Mouse (Mus musculus): ENCODE data around the gene Cadm1. TPM values are rescaled to one million over a fixed set of nuclear protein-coding genes. Genes with fewer than 3 reads are reported as not detected.

Cadm1 gene
- total and polyA plus RNA-seq, 3 experiments: 0.14 to 0.31 TPM; not detected in 1

- no peaks in the 10 kb centered on the region for H3K36me3 ChIP-seq (ENCODE audit: control insufficient read depth in 1 of 2, insufficient read depth in 2 of 2, low read length in 2 of 2)
- no peak for TF ChIP-seq BHLHE40 (IDR thresholded peaks at IDR 0.05; ENCODE audit: borderline replicate concordance, low read depth, low read length)
- TF ChIP-seq NRF1 (IDR thresholded peaks at IDR 0.05; ENCODE audit: insufficient read depth, low read depth, low read length, poor library complexity, severe bottlenecking): no peak
- no peak for TF ChIP-seq USF2 (IDR thresholded peaks at IDR 0.05; ENCODE audit: borderline replicate concordance in 1 of 2, insufficient read depth in 1 of 2, low read depth in 1 of 2, low read length in 2 of 2)
- no peak for TF ChIP-seq RCOR1 (IDR thresholded peaks at IDR 0.05; ENCODE audit: low read depth, low read length)
- TF ChIP-seq GATA1 (IDR thresholded peaks at IDR 0.05; ENCODE audit: low read depth, low read length): no peak
- TF ChIP-seq MAX (IDR thresholded peaks at IDR 0.05; ENCODE audit: low read length): no peak
- TF ChIP-seq TAL1 (IDR thresholded peaks at IDR 0.05; ENCODE audit: low read length): no peak
- TF ChIP-seq MAFK (IDR thresholded peaks at IDR 0.05; ENCODE audit: borderline replicate concordance, low read depth, low read length): no peak
- no peak for TF ChIP-seq MYB (IDR thresholded peaks at IDR 0.05; ENCODE audit: low read depth, low read length)
- no peak for TF ChIP-seq CTCF (IDR thresholded peaks at IDR 0.05 in 2 of 3, conservative IDR thresholded peaks at IDR 0.05 in 1 of 3; ENCODE audit: control insufficient read depth in 1 of 3, insufficient read depth in 1 of 3, low read depth in 2 of 3, low read length in 3 of 3, poor library complexity in 1 of 3, severe bottlenecking in 1 of 3)
- no peak for TF ChIP-seq MXI1 (IDR thresholded peaks at IDR 0.05; ENCODE audit: low read depth, low read length)
- TF ChIP-seq ZMIZ1 (IDR thresholded peaks at IDR 0.05; ENCODE audit: low read depth, low read length): no peak
- no peaks in the 10 kb centered on the region for H3K79me2 ChIP-seq (ENCODE audit: control insufficient read depth, insufficient read depth, low read length, poor library complexity)
- no peak for DNase-seq (ENCODE audit: low read depth, low spot score)
- H3K9me3 ChIP-seq (replicated peaks; ENCODE audit: insufficient read depth, low read length): no peaks in the 10 kb centered on the region
- H3K27me3 ChIP-seq (ENCODE audit: control insufficient read depth in 1 of 2, insufficient read depth in 2 of 2, low read length in 2 of 2): no peaks in the 10 kb centered on the region
- no peak overlapping the region for H3K27ac ChIP-seq (ENCODE audit: control insufficient read depth, low read depth, low read length)
- no peak overlapping the region for H3K4me3 ChIP-seq (ENCODE audit: control insufficient read depth in 1 of 2, insufficient read depth in 1 of 2, low read depth in 2 of 2, low read length in 2 of 2)
- H3K4me1 ChIP-seq (ENCODE audit: control insufficient read depth in 1 of 2, insufficient read depth in 2 of 2, low read length in 2 of 2): peaks cover 0 to 4% of the 10 kb centered on the region in 2 experiments; a peak in 1 of 4 replicates
- H3K9ac ChIP-seq (ENCODE audit: control insufficient read depth, low read depth, low read length, poor library complexity, severe bottlenecking): no peak overlapping the region
These were observed 248.5 kb downstream of the Cadm1 start for GRCm38 (mm10) chr9:47778438-47778837.

GRCm38 (mm10) chr9:47779291-47779690 is 249.3 kb downstream of the Cadm1 start:
- no peaks in the 10 kb centered on the region for H3K9me3 ChIP-seq (replicated peaks; ENCODE audit: insufficient read depth, low read length)
- no peak for DNase-seq (ENCODE audit: low read depth, low spot score)
- H3K36me3 ChIP-seq (ENCODE audit: control insufficient read depth in 1 of 2, insufficient read depth in 2 of 2, low read length in 2 of 2): no peaks in the 10 kb centered on the region
- H3K4me1 ChIP-seq (ENCODE audit: control insufficient read depth in 1 of 2, insufficient read depth in 2 of 2, low read length in 2 of 2): peaks cover 0 to 4% of the 10 kb centered on the region in 2 experiments; a peak in 1 of 4 replicates
- TF ChIP-seq JUND (IDR thresholded peaks at IDR 0.05; ENCODE audit: low read depth, low read length) (no peak), GATA1 (IDR thresholded peaks at IDR 0.05; ENCODE audit: low read depth, low read length) (no peak), ELF1 (IDR thresholded peaks at IDR 0.05; ENCODE audit: low read depth, low read length) (no peak), UBTF (IDR thresholded peaks at IDR 0.05; ENCODE audit: borderline replicate concordance, insufficient read depth, low read depth, low read length) (no peak), SMC3 (IDR thresholded peaks at IDR 0.05; ENCODE audit: low read depth, low read length) (no peak), ZMIZ1 (IDR thresholded peaks at IDR 0.05; ENCODE audit: low read depth, low read length) (no peak), NELFE (IDR thresholded peaks at IDR 0.05; ENCODE audit: low read depth, low read length) (no peak), CHD1 (IDR thresholded peaks at IDR 0.05; ENCODE audit: low read depth, low read length) (no peak), MYC (IDR thresholded peaks at IDR 0.05; ENCODE audit: low read depth, low read length) (no peak), USF2 (IDR thresholded peaks at IDR 0.05; ENCODE audit: borderline replicate concordance in 1 of 2, insufficient read depth in 1 of 2, low read depth in 1 of 2, low read length in 2 of 2) (no peak), CHD2 (IDR thresholded peaks at IDR 0.05; ENCODE audit: low read length) (no peak), CTCF (IDR thresholded peaks at IDR 0.05 in 2 of 3, conservative IDR thresholded peaks at IDR 0.05 in 1 of 3; ENCODE audit: control insufficient read depth in 1 of 3, insufficient read depth in 1 of 3, low read depth in 2 of 3, low read length in 3 of 3, poor library complexity in 1 of 3, severe bottlenecking in 1 of 3) (no peak)
- no peak overlapping the region for H3K9ac ChIP-seq (ENCODE audit: control insufficient read depth, low read depth, low read length, poor library complexity, severe bottlenecking)
- H3K4me3 ChIP-seq (ENCODE audit: control insufficient read depth in 1 of 2, insufficient read depth in 1 of 2, low read depth in 2 of 2, low read length in 2 of 2): no peak overlapping the region
- H3K79me2 ChIP-seq (ENCODE audit: control insufficient read depth, insufficient read depth, low read length, poor library complexity): no peaks in the 10 kb centered on the region
- no peak overlapping the region for H3K27ac ChIP-seq (ENCODE audit: control insufficient read depth, low read depth, low read length)
- H3K27me3 ChIP-seq (ENCODE audit: control insufficient read depth in 1 of 2, insufficient read depth in 2 of 2, low read length in 2 of 2): no peaks in the 10 kb centered on the region
